Mouse (Mus musculus): ENCODE results near the gene Nfkb2. TPM values are rescaled to one million over a fixed set of nuclear protein-coding genes. Genes with fewer than 3 reads are reported as not detected.

The Nfkb2 gene
- polyA plus RNA-seq, 1 experiment from 2014 or later, result 6.8 TPM

- Histone ChIP-seq H3K9ac (ENCODE audit: low read length) (no peak overlapping the region), H3K9me3 (ENCODE audit: control insufficient read depth, low read length) (no peaks in the 10 kb centered on the region), H3K4me1 (ENCODE audit: control insufficient read depth, insufficient read depth, low read length) (no peaks in the 10 kb centered on the region), H3K4me3 (ENCODE audit: low read depth, low read length) (no peak overlapping the region), H3K27ac (replicated peaks; ENCODE audit: low read depth, low read length) (no peak overlapping the region), H3K27me3 (ENCODE audit: control insufficient read depth, insufficient read depth, low read length) (no peaks in the 10 kb centered on the region), H3K36me3 (ENCODE audit: control insufficient read depth, insufficient read depth, low read length) (peaks cover 10% of the 10 kb centered on the region), H3K4me2 (ENCODE audit: low read depth, severe bottlenecking) (no peak overlapping the region)
- DNase-seq (ENCODE audit: low spot score) (no peak), ATAC-seq (ENCODE audit: insufficient number of reproducible peaks, low FRiP score, low TSS enrichment, low read depth) (no peak)
- WGBS, result 91% methylated on average over 3 of the region's 3 CpGs
These were observed 16.6 kb upstream of the Nfkb2 start for GRCm38 (mm10) chr19:46287566-46287965.

- no peak for ATAC-seq (ENCODE audit: insufficient number of reproducible peaks, low FRiP score, low TSS enrichment, low read depth)
- H3K9me3 ChIP-seq (ENCODE audit: control insufficient read depth, low read length), result no peaks in the 10 kb centered on the region
- no peak overlapping the region for H3K9ac ChIP-seq (ENCODE audit: low read length)
- no peak overlapping the region for H3K4me2 ChIP-seq (ENCODE audit: low read depth, severe bottlenecking)
- H3K36me3 ChIP-seq (ENCODE audit: control insufficient read depth, insufficient read depth, low read length), result 0 out of 2 replicates have a peak, but pooled peaks cover 3% of the 10 kb centered on the region
- no peaks in the 10 kb centered on the region for H3K27me3 ChIP-seq (ENCODE audit: control insufficient read depth, insufficient read depth, low read length)
- no peak overlapping the region for H3K27ac ChIP-seq (replicated peaks; ENCODE audit: low read depth, low read length)
- 69% methylated on average over 12 of the region's 12 CpGs for WGBS
- DNase-seq (ENCODE audit: low spot score), result no peak
- H3K4me1 ChIP-seq (ENCODE audit: control insufficient read depth, insufficient read depth, low read length), result no peaks in the 10 kb centered on the region
- H3K4me3 ChIP-seq (ENCODE audit: low read depth, low read length), result no peak overlapping the region
These were observed 13.5 kb upstream of the Nfkb2 start for GRCm38 (mm10) chr19:46290535-46291105.

- H3K4me2 ChIP-seq (ENCODE audit: low read depth, severe bottlenecking), result no peak overlapping the region
- no peaks in the 10 kb centered on the region for H3K9me3 ChIP-seq (ENCODE audit: control insufficient read depth, low read length)
- H3K9ac ChIP-seq (ENCODE audit: low read length), result no peak overlapping the region
- no peak overlapping the region for H3K27ac ChIP-seq (replicated peaks; ENCODE audit: low read depth, low read length)
- H3K4me1 ChIP-seq (ENCODE audit: control insufficient read depth, insufficient read depth, low read length), result no peaks in the 10 kb centered on the region
- DNase-seq (ENCODE audit: low spot score), result no peak
- no peak overlapping the region for H3K4me3 ChIP-seq (ENCODE audit: low read depth, low read length)
- WGBS, result 72% methylated on average over 4 of the region's 4 CpGs
- H3K36me3 ChIP-seq (ENCODE audit: control insufficient read depth, insufficient read depth, low read length), result no peaks in the 10 kb centered on the region
- ATAC-seq (ENCODE audit: insufficient number of reproducible peaks, low FRiP score, low TSS enrichment, low read depth), result no peak
- no peaks in the 10 kb centered on the region for H3K27me3 ChIP-seq (ENCODE audit: control insufficient read depth, insufficient read depth, low read length)
These were observed 7.2 kb upstream of the Nfkb2 start for GRCm38 (mm10) chr19:46296938-46297337.

GRCm38 (mm10) chr19:46300294-46301045 lies 3.6 kb upstream of the Nfkb2 start:
- H3K9ac ChIP-seq (ENCODE audit: low read length), result no peak overlapping the region
- no peak overlapping the region for H3K27ac ChIP-seq (replicated peaks; ENCODE audit: low read depth, low read length)
- DNase-seq (ENCODE audit: low spot score) (no peak), ATAC-seq (ENCODE audit: insufficient number of reproducible peaks, low FRiP score, low TSS enrichment, low read depth) (no peak)
- H3K4me2 ChIP-seq (ENCODE audit: low read depth, severe bottlenecking), result no peak overlapping the region
- H3K36me3 ChIP-seq (ENCODE audit: control insufficient read depth, insufficient read depth, low read length), result no peaks in the 10 kb centered on the region
- peaks cover 3% of the 10 kb centered on the region; the same call in 1 of the 2 replicates for H3K4me1 ChIP-seq (ENCODE audit: control insufficient read depth, insufficient read depth, low read length)
- H3K4me3 ChIP-seq (ENCODE audit: low read depth, low read length), result no peak overlapping the region
- no peaks in the 10 kb centered on the region for H3K27me3 ChIP-seq (ENCODE audit: control insufficient read depth, insufficient read depth, low read length)
- H3K9me3 ChIP-seq (ENCODE audit: control insufficient read depth, low read length), result no peaks in the 10 kb centered on the region
- 38% methylated on average over 8 of the region's 8 CpGs for whole genome bisulfite sequencing

GRCm38 (mm10) chr19:46302551-46302950 lies 1.6 kb upstream of the Nfkb2 start:
- H3K36me3 ChIP-seq (ENCODE audit: control insufficient read depth, insufficient read depth, low read length), result no peaks in the 10 kb centered on the region
- no peak overlapping the region for H3K4me2 ChIP-seq (ENCODE audit: low read depth, severe bottlenecking)
- H3K9ac ChIP-seq (ENCODE audit: low read length), result no peak overlapping the region
- H3K4me1 ChIP-seq (ENCODE audit: control insufficient read depth, insufficient read depth, low read length), result peaks cover 3% of the 10 kb centered on the region; the same call in 1 of the 2 replicates
- H3K4me3 ChIP-seq (ENCODE audit: low read depth, low read length), result no peak overlapping the region
- 91% methylated on average over 4 of the region's 4 CpGs for WGBS
- ATAC-seq (ENCODE audit: insufficient number of reproducible peaks, low FRiP score, low TSS enrichment, low read depth), result no peak
- H3K27ac ChIP-seq (replicated peaks; ENCODE audit: low read depth, low read length), result no peak overlapping the region
- DNase-seq (ENCODE audit: low spot score), result no peak
- H3K9me3 ChIP-seq (ENCODE audit: control insufficient read depth, low read length), result no peaks in the 10 kb centered on the region
- peaks cover 3% of the 10 kb centered on the region; the same call in 1 of the 2 replicates for H3K27me3 ChIP-seq (ENCODE audit: control insufficient read depth, insufficient read depth, low read length)

- peaks cover 4% of the 10 kb centered on the region; the same call in 1 of the 2 replicates for H3K4me1 ChIP-seq (ENCODE audit: control insufficient read depth, insufficient read depth, low read length)
- 52% methylated on average over 18 of the region's 18 CpGs for WGBS
- no peak for DNase-seq (ENCODE audit: low spot score)
- H3K36me3 ChIP-seq (ENCODE audit: control insufficient read depth, insufficient read depth, low read length), result no peaks in the 10 kb centered on the region
- H3K4me3 ChIP-seq (ENCODE audit: low read depth, low read length), result peak overlapping the region; percentile 54
- H3K9ac ChIP-seq (ENCODE audit: low read length), result no peak overlapping the region
- H3K9me3 ChIP-seq (ENCODE audit: control insufficient read depth, low read length), result no peaks in the 10 kb centered on the region
- no peak for ATAC-seq (ENCODE audit: insufficient number of reproducible peaks, low FRiP score, low TSS enrichment, low read depth)
- no peak overlapping the region for H3K27ac ChIP-seq (replicated peaks; ENCODE audit: low read depth, low read length)
- H3K27me3 ChIP-seq (ENCODE audit: control insufficient read depth, insufficient read depth, low read length), result peaks cover 10% of the 10 kb centered on the region; the same call in 1 of the 2 replicates
- peak overlapping the region; percentile 85 for H3K4me2 ChIP-seq (ENCODE audit: low read depth, severe bottlenecking)
These were observed 587 bp upstream of the Nfkb2 start for GRCm38 (mm10) chr19:46303251-46304215.

- peak overlapping the region; percentile 85 for H3K4me2 ChIP-seq (ENCODE audit: low read depth, severe bottlenecking)
- H3K27ac ChIP-seq (replicated peaks; ENCODE audit: low read depth, low read length), result no peak overlapping the region
- H3K27me3 ChIP-seq (ENCODE audit: control insufficient read depth, insufficient read depth, low read length), result peaks cover 13% of the 10 kb centered on the region; the same call in 1 of the 2 replicates
- H3K4me1 ChIP-seq (ENCODE audit: control insufficient read depth, insufficient read depth, low read length), result peaks cover 9% of the 10 kb centered on the region; the same call in 1 of the 2 replicates
- H3K4me3 ChIP-seq (ENCODE audit: low read depth, low read length), result peak overlapping the region; percentile 54
- H3K36me3 ChIP-seq (ENCODE audit: control insufficient read depth, insufficient read depth, low read length), result no peaks in the 10 kb centered on the region
- DNase-seq (ENCODE audit: low spot score) (no peak), ATAC-seq (ENCODE audit: insufficient number of reproducible peaks, low FRiP score, low TSS enrichment, low read depth) (peak; percentile 48)
- WGBS, result under 1% methylated on average over 34 of the region's 34 CpGs
- peak overlapping the region; percentile 56; the same call in 1 of the 2 replicates for H3K9ac ChIP-seq (ENCODE audit: low read length)
- no peaks in the 10 kb centered on the region for H3K9me3 ChIP-seq (ENCODE audit: control insufficient read depth, low read length)
These were observed 801 bp downstream of the Nfkb2 start for GRCm38 (mm10) chr19:46304908-46305333.
